Mouse (Mus musculus) spleen, adult 2 months (tissue): ENCODE results near the gene Fgd4. TPM values are rescaled to one million over a fixed set of nuclear protein-coding genes. Genes with fewer than 3 reads are reported as not detected.

Experiments
- DNase-seq, 2 experiments: peaks; one replicate each; pipeline versions ENCODE4 v3.0.0 to v3.0.0-alpha.2; 2012 to 2021; ENCODE audit warnings: low spot score in 2 of 2, low read depth in 1 of 2
- H3K27ac ChIP-seq: fragments of 200-500 bp; 2 replicates; pipeline ENCODE4 v1.5.1; 2012; ENCODE audit warnings: low read length, inconsistent platforms; ENCODE audit not compliant: insufficient read depth
- H3K27me3 ChIP-seq: fragments of 200-500 bp; 2 replicates; pipeline ENCODE4 v1.6.1; 2012; ENCODE audit warnings: mild to moderate bottlenecking, moderate library complexity, low read length, inconsistent platforms; ENCODE audit not compliant: control insufficient read depth, insufficient read depth
- H3K36me3 ChIP-seq: fragments of 200-500 bp; 2 replicates; pipeline ENCODE4 v1.6.1; 2012; ENCODE audit warnings: mild to moderate bottlenecking, low read length, inconsistent platforms; ENCODE audit not compliant: control insufficient read depth, insufficient read depth
- H3K4me1 ChIP-seq: fragments of 200-500 bp; 2 replicates; pipeline ENCODE4 v1.6.1; 2011; ENCODE audit warnings: inconsistent platforms; ENCODE audit not compliant: control insufficient read depth, insufficient read depth, insufficient read length
- H3K4me3 ChIP-seq: fragments of 200-500 bp; 2 replicates; pipeline ENCODE4 v1.5.1; 2011; ENCODE audit warnings: mild to moderate bottlenecking, inconsistent platforms; ENCODE audit not compliant: insufficient read depth, insufficient read length; ENCODE audit errors: extremely low read depth
- CTCF ChIP-seq: fragments of 200-500 bp; IDR thresholded peaks from 2 replicates; pipeline ENCODE4 v1.5.1; 2011; ENCODE audit warnings: mild to moderate bottlenecking, inconsistent platforms; ENCODE audit not compliant: insufficient read depth, insufficient read length, insufficient replicate concordance; ENCODE audit errors: extremely low read depth
- POLR2A ChIP-seq: fragments of 200-500 bp; IDR thresholded peaks from 2 replicates; pipeline ENCODE4 v1.6.1; 2011; ENCODE audit warnings: low read depth, low read length, inconsistent platforms
- WGBS: fragments of 180-500 bp; shearing (Covaris S2); methylation state at CpG from one replicate; pipeline ENCODE4 v1.1.7; 2018; 5-methylcytosine and 5-hydroxymethylcytosine counted together
- polyA plus RNA-seq: library from polyadenylated mRNA; depleted of rRNA; stranded (reverse); fragments of >200 nt; gene quantifications from 2 replicates; pipeline ENCODE4 v1.2.3, GENCODE M21; 2012

The Fgd4 gene
- polyA plus RNA-seq, 1 experiment: 0.43 TPM

GRCm38 (mm10) chr16:16576556-16576955 lies 23.8 kb downstream of the Fgd4 start:
- Histone ChIP-seq H3K4me1 (no peaks in the 10 kb centered on the region), H3K27ac (no peak overlapping the region), H3K4me3 (no peak overlapping the region), H3K27me3 (no peaks in the 10 kb centered on the region), H3K36me3 (no peaks in the 10 kb centered on the region)
- no peak for DNase-seq
- TF ChIP-seq POLR2A (no peak), CTCF (no peak)

GRCm38 (mm10) chr16:16574508-16574907 lies 25.8 kb downstream of the Fgd4 start:
- no peaks in the 10 kb centered on the region for H3K4me1 ChIP-seq
- H3K27ac ChIP-seq: no peak overlapping the region

GRCm38 (mm10) chr16:16573167-16573566 lies 27.2 kb downstream of the Fgd4 start:
- Histone ChIP-seq H3K36me3 (no peaks in the 10 kb centered on the region), H3K4me1 (no peaks in the 10 kb centered on the region), H3K4me3 (no peak overlapping the region), H3K27me3 (no peaks in the 10 kb centered on the region), H3K27ac (no peak overlapping the region)
- TF ChIP-seq CTCF: no peak
- no peak for TF ChIP-seq POLR2A
- WGBS: 95% methylated on average over 1 of the region's 1 CpGs
- no peak for DNase-seq

More at GRCm38 (mm10) chr16:16574508-16574907, 25.8 kb downstream of the Fgd4 start:
- H3K36me3 ChIP-seq: no peaks in the 10 kb centered on the region
- no peak overlapping the region for H3K4me3 ChIP-seq
- no peaks in the 10 kb centered on the region for H3K27me3 ChIP-seq
- TF ChIP-seq POLR2A (no peak), CTCF (no peak)
- DNase-seq: no peak

- WGBS: 52% methylated on average over 3 of the region's 3 CpGs
- no peak for TF ChIP-seq CTCF
- TF ChIP-seq POLR2A: no peak
- H3K36me3 ChIP-seq: no peaks in the 10 kb centered on the region
- DNase-seq: no peak
- no peaks in the 10 kb centered on the region for H3K27me3 ChIP-seq
- H3K4me1 ChIP-seq: no peaks in the 10 kb centered on the region
- no peak overlapping the region for H3K4me3 ChIP-seq
- no peak overlapping the region for H3K27ac ChIP-seq
Measured at GRCm38 (mm10) chr16:16571356-16571755, 29.0 kb downstream of the Fgd4 start.

- Histone ChIP-seq H3K36me3 (no peaks in the 10 kb centered on the region), H3K27me3 (no peaks in the 10 kb centered on the region), H3K4me3 (no peak overlapping the region), H3K4me1 (no peaks in the 10 kb centered on the region), H3K27ac (no peak overlapping the region)
- WGBS: 89% methylated on average over 1 of the region's 1 CpGs
- no peak for TF ChIP-seq CTCF
- TF ChIP-seq POLR2A: no peak
- DNase-seq: no peak
Measured at GRCm38 (mm10) chr16:16566786-16567185, 33.6 kb downstream of the Fgd4 start.

- Histone ChIP-seq H3K4me1 (no peaks in the 10 kb centered on the region), H3K27ac (no peak overlapping the region), H3K27me3 (no peaks in the 10 kb centered on the region), H3K4me3 (no peak overlapping the region), H3K36me3 (no peaks in the 10 kb centered on the region)
- DNase-seq: no peak
- TF ChIP-seq CTCF (no peak), POLR2A (no peak)
- WGBS: 85% methylated on average over 5 of the region's 5 CpGs
Measured at GRCm38 (mm10) chr16:16566215-16566614, 34.1 kb downstream of the Fgd4 start.

- TF ChIP-seq CTCF (no peak), POLR2A (no peak)
- H3K4me3 ChIP-seq: no peak overlapping the region
- H3K27me3 ChIP-seq: no peaks in the 10 kb centered on the region
- H3K4me1 ChIP-seq: no peaks in the 10 kb centered on the region
- no peak overlapping the region for H3K27ac ChIP-seq
- H3K36me3 ChIP-seq: no peaks in the 10 kb centered on the region
- no peak for DNase-seq
Measured at GRCm38 (mm10) chr16:16565786-16566185, 34.6 kb downstream of the Fgd4 start.
